Mouse (Mus musculus) v-Abl transformed pro-B cells (cell line): ENCODE results near the gene Znrd1.

ENCODE experiments used
- in situ Hi-C, 2 experiments: fragments of 400-800 bp; cut with MboI; formaldehyde crosslinking; loops; one replicate each; pipeline ENCODE4 v1.15.1; 2025; ENCODE audit not compliant: unreplicated experiment in 2 of 2

Znrd1 gene

DNA sequence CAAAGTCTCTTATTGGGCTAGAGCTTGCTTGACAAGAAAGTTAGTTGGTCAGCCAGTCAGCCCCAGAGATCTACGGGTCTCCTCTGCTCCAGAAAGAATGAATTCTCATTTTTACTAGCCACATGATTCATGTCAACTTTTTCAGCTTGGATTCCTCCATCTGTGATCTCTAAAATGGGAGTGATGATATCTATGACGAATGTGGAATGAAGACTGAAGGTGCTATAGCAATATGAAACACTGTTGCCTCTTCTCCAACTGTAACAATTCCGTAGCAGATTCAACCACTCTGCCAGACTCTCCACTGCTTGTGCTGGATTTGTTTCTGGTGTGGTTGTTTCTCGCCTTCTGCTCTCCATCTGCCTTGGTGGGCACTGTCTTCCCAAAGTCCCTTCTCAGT lies 27.2 kb downstream of the Znrd1 start:
- in situ Hi-C loops, result no loop called here

DNA sequence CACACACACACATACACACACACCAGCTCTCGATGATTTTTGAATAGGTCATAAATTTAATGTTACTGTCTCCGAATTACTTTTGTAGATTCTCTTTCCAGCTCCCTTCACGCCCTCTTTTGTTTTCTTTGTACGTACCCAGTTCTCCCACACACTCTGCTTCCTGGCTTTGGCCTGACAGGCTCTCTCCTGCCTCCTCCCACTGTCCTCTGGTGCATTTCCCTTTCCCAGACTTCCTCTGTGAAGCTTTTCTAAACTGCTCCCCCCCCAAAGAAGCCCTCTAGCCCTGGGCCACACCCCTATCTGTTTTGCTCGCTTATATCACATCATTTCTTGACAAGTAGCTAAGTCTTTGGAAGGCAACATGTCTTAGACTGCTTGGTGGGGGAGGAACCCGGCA lies 28.1 kb downstream of the Znrd1 start:
- in situ Hi-C loops, result no loop called here

DNA sequence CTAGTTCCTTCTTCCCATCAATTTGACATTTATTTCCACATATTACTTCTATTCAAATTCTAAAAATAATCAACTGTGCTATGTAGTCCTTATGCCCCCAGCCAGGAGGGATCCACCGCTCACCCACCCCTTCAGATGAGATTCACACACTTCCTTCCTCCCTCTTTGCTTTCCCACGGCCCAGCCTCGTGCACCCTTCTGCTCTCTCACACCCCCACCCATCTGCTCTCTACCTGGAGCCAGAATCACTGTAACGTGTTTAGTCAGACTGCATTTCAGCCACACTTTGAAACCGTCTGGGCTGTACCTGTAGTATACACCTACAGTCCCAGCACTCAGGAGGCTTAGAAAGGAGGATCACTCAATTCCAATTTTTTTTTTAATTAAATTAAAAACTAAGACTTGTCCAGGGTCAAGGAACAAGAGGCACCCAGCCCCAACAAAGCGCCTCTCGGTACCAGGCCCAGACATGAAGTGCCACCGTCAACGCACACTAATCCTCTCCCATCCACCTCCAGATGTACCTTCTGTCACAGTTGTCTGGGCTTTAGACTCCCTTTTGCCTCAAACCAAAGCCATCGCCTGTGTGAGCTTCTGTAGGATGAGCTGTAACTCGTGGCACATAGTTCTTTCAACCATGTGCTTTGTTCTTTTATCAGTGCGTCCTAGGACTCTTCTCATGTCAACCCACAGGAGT lies 29.0 kb downstream of the Znrd1 start:
- in situ Hi-C loops, result no loop called here

DNA sequence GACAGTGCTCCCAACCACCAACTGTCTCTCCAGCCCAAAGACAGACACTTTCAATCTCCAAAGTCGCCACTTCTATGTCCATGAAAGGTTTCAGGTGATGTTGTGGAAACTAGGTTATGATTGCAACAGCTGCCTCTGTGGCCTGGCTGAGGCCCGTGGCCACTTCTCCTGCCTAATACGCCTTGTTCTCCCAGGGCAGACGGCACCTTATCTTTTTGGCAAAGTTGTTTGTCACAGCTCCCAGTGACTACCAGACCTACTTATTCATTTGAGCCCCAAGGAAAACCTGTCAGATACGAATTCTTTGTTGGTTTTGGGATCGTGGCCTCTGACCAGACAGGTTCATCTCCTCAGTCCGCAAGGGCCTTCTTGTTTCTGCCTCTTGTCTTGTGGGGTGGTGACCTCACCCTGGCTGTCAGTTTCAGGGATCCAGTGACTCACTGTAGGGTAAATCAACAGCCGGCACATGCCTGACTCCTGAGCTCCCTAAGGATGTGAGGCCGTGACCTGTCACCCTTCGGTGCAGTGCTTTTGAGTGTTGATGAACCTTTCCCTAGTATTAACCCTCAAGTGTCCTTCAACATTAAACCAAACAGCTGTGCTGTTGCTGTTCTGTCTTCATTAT lies 30.8 kb downstream of the Znrd1 start:
- in situ Hi-C loops, result no loop called here

DNA sequence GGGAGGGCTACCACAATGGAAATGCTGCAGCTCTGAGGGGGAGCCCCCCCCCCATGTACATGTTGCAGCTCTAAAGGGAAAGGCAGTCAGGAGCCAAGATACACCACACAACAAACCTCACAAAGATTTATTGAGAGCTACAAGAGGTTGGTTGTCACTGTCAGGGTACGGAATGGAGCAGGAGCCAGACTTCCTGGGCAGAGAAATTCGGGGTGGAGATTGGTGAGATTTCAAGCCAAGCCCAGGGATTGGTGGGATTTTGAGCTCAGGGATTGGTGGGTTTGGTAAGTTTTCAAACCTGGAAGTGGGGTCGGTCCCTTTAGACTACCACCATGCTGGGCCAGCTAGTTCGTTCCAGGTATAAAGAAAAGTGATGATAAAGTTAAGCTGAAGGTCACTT lies 34.9 kb downstream of the Znrd1 start:
- in situ Hi-C loops, result loop anchor here in 1 of 2 experiments (25.0 kb wide), 1 partner anchor 561 kb away; the partner anchor contains the start of gene H2-M10.3

DNA sequence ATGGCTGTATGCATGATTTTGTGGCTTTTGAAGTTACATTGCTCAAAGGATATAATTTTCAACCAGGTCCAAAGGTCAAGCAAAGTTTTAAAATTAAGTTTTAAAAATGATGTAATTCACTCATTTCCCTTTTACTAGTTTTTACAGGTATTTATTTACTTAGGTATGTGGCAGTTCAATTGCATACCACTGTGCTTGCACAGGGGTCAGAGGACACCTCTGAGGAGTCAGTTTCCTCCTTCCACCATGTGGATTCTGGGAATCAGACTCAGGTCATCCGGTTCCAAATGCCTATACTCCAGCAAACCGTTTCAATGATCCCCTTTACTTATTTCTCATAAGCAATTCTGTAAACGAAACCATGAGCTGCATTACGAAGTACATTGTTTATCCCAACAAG lies 35.6 kb downstream of the Znrd1 start:
- in situ Hi-C loops, result loop anchor here in 1 of 2 experiments (25.0 kb wide), 1 partner anchor 560 kb away; the partner anchor contains the start of gene H2-M10.3

DNA sequence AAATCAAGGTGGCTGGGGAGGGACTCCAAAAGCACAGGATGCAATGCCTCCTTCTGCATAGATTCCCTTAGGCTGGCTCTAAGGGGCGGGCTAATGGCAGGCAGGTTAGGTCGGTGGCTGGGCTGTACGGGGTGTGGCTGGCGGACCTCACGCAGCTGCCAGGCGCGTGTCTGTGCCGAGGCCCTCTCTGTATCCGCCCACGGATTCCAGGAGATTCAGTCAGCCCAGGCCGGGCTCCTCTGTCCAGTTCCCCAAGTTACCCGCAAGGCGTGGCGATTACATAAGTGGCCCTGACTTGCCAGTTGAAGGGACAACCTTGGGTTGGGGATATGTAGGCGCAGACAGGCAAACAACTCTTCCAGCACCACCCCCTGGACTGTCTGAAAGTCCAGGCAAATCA lies 38.1 kb downstream of the Znrd1 start:
- in situ Hi-C loops, result loop anchor here in 1 of 2 experiments (25.0 kb wide), 1 partner anchor 558 kb away; the partner anchor contains the start of gene H2-M10.3

DNA sequence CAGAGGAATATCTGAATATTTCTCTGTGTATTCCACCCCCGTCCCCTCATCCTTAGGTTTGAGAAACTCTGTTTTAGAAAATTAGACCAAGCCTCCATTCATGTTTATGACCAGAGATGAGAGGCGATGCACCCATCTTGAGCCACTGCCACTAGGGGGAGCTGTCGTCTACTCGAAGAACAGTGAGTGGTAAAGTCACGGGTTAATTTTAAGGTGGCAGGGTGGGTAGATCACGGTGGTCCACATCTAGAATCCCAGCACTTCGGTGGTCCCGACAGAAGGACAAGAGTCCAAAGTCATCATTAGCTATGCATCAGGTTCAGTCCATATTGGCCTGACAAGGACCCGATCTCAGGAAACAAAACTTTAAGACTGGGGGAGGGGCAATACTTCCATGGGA lies 43.3 kb downstream of the Znrd1 start:
- in situ Hi-C loops, result loop anchor here (5.0 to 25.0 kb wide), 3 partner anchors 77 to 553 kb away; partner anchors contain the start of gene H2-M10.3 (in 1 of the 2)

DNA sequence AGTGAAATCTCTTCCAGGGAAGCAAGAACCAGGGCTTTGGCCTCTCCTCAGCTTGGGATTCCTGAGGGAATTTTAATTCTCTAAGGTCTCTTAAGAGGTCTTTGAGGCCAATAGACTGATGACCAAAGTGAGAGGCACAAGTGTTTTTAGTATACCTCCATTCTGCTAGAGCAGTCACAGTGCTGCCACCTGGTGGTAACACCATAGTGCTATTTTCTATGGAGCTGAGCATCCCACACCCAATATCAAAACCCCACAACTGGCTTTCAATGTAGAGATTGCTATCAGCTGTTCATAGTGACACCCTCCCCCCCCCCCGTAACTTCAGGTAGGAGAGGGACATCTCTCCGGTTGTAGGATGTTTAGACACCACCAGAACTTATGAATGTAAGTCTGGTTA lies 44.3 kb downstream of the Znrd1 start:
- in situ Hi-C loops, result loop anchor here (5.0 to 25.0 kb wide), 2 partner anchors 552 to 557 kb away; partner anchors contain the start of gene H2-M10.3 (in 1 of the 2)

DNA sequence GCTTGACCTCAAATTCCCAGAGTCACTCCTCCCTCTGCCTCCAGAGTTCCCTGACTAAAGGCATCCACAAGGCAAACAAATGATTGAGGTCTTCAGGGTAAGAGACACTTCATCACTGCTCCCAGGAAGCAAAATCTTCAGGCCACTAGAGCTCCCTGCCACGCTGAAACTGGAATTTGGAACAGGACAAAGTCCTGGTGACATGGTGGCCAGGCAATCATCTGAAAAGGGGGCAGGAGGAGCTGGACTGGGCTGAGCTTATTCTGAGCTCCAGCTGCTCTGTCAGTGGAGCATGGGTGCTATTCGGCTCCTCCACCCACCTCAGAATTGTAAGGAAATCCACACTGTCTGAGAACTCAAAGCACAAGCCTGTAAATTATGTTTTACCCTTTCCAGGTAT lies 46.3 kb downstream of the Znrd1 start:
- in situ Hi-C loops, result loop anchor here (5.0 to 25.0 kb wide), 2 partner anchors 550 to 555 kb away; partner anchors contain the start of gene H2-M10.3 (in 1 of the 2)

DNA sequence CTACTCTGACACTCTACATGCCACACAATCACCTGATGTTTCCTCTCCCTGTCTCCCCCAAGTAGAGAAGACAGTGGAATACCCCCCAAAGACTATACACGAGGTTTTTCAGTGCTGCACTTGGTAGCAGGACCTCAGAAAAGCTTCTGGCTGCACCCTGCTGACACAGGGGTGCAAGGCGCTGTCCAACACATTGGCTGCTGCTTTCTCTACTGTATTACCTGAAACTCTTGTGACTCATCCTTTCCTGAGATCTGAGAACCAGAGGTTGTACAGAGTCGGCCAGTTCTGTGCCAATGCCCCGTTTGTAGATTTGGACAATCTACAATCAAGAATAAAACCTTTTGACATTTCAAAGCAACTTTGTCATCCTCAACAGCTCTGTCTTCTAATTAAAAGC lies 48.6 kb downstream of the Znrd1 start:
- in situ Hi-C loops, result loop anchor here (5.0 to 25.0 kb wide), 2 partner anchors 548 to 553 kb away; partner anchors contain the start of gene H2-M10.3 (in 1 of the 2)

DNA sequence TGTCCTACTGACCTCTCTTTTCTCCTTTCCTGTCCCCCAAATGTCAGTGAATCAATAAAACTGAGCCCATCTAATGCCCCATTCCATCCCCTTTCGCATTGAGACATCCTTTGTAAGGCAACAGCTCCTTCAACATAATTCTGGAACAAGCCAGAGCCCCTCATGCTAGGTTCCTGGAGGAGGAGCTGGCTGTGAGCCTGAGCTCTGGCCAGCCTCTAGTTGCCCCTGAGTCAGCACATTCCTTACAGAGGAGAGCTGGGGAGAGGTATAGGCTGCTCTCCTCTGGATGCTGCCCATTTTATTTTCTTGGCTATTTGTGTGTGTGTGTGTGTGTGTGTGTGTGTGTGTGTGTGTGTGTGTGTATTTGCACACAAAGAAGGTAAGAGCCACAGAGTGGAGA lies 50.1 kb downstream of the Znrd1 start:
- in situ Hi-C loops, result loop anchor here in 1 of 2 experiments (25.0 kb wide), 1 partner anchor 546 kb away; the partner anchor contains the start of gene H2-M10.3
